Mouse (Mus musculus): ENCODE measurements around the gene Gm21976. TPM values are rescaled to one million over a fixed set of nuclear protein-coding genes. Genes with fewer than 3 reads are reported as not detected.
A peak's percentile ranks its signal among the peaks of the same experiment; 100 is the strongest.

Gm21976 gene
- polyA plus RNA-seq, 1 experiment from 2014 or later: not detected

GRCm38 (mm10) chr13:98306852-98307475, 27.3 kb downstream of the Gm21976 start:
- WGBS: 61% methylated on average over 14 of the region's 14 CpGs

GRCm38 (mm10) chr13:98308004-98308403, 28.3 kb downstream of the Gm21976 start:
- Histone ChIP-seq H3K4me2 (ENCODE audit: low read length) (no peak overlapping the region), H3K4me1 (ENCODE audit: control insufficient read depth, insufficient read depth, low read length) (no peaks in the 10 kb centered on the region), H3K4me3 (ENCODE audit: low read depth, low read length) (no peak overlapping the region), H3K36me3 (ENCODE audit: control insufficient read depth, insufficient read depth, low read length) (peaks cover 49% of the 10 kb centered on the region), H3K27me3 (replicated peaks; ENCODE audit: control insufficient read depth, insufficient read depth, low read length) (no peaks in the 10 kb centered on the region), H3K9me3 (replicated peaks; ENCODE audit: control insufficient read depth, low read length) (no peaks in the 10 kb centered on the region), H3K9ac (ENCODE audit: low read length) (no peak overlapping the region), H3K27ac (ENCODE audit: low read depth, low read length) (no peak overlapping the region)
- DNase-seq (ENCODE audit: low spot score) (no peak), ATAC-seq (no peak)
- 82% methylated on average over 5 of the region's 5 CpGs for WGBS

More at GRCm38 (mm10) chr13:98306852-98307475, 27.3 kb downstream of the Gm21976 start:
- Histone ChIP-seq H3K9me3 (replicated peaks; ENCODE audit: control insufficient read depth, low read length) (no peaks in the 10 kb centered on the region), H3K4me2 (ENCODE audit: low read length) (no peak overlapping the region), H3K36me3 (ENCODE audit: control insufficient read depth, insufficient read depth, low read length) (peaks cover 38% of the 10 kb centered on the region), H3K4me1 (ENCODE audit: control insufficient read depth, insufficient read depth, low read length) (no peaks in the 10 kb centered on the region), H3K27ac (ENCODE audit: low read depth, low read length) (peak overlapping the region; percentile 54; the same call in 1 of the 2 replicates), H3K4me3 (ENCODE audit: low read depth, low read length) (no peak overlapping the region), H3K9ac (ENCODE audit: low read length) (no peak overlapping the region), H3K27me3 (replicated peaks; ENCODE audit: control insufficient read depth, insufficient read depth, low read length) (no peaks in the 10 kb centered on the region)
- ATAC-seq (no peak), DNase-seq (ENCODE audit: low spot score) (no peak)

GRCm38 (mm10) chr13:98308724-98309123, 29.0 kb downstream of the Gm21976 start:
- no peak for DNase-seq (ENCODE audit: low spot score)
- WGBS: 89% methylated on average over 4 of the region's 4 CpGs

GRCm38 (mm10) chr13:98311597-98311996, 31.9 kb downstream of the Gm21976 start:
- H3K9ac ChIP-seq (ENCODE audit: low read length): no peak overlapping the region
- no peak overlapping the region for H3K4me2 ChIP-seq (ENCODE audit: low read length)
- H3K27me3 ChIP-seq (replicated peaks; ENCODE audit: control insufficient read depth, insufficient read depth, low read length): no peaks in the 10 kb centered on the region
- no peak overlapping the region for H3K27ac ChIP-seq (ENCODE audit: low read depth, low read length)
- no peaks in the 10 kb centered on the region for H3K9me3 ChIP-seq (replicated peaks; ENCODE audit: control insufficient read depth, low read length)
- ATAC-seq (no peak), DNase-seq (ENCODE audit: low spot score) (no peak)
- H3K4me3 ChIP-seq (ENCODE audit: low read depth, low read length): no peak overlapping the region
- 96% methylated on average over 5 of the region's 5 CpGs for WGBS
- peaks cover 14% of the 10 kb centered on the region for H3K4me1 ChIP-seq (ENCODE audit: control insufficient read depth, insufficient read depth, low read length)
- peaks cover 61% of the 10 kb centered on the region for H3K36me3 ChIP-seq (ENCODE audit: control insufficient read depth, insufficient read depth, low read length)

More at GRCm38 (mm10) chr13:98308724-98309123, 29.0 kb downstream of the Gm21976 start:
- no peaks in the 10 kb centered on the region for H3K27me3 ChIP-seq (replicated peaks; ENCODE audit: control insufficient read depth, insufficient read depth, low read length)
- no peak overlapping the region for H3K27ac ChIP-seq (ENCODE audit: low read depth, low read length)
- no peaks in the 10 kb centered on the region for H3K4me1 ChIP-seq (ENCODE audit: control insufficient read depth, insufficient read depth, low read length)
- peaks cover 56% of the 10 kb centered on the region for H3K36me3 ChIP-seq (ENCODE audit: control insufficient read depth, insufficient read depth, low read length)
- no peak overlapping the region for H3K4me2 ChIP-seq (ENCODE audit: low read length)
- ATAC-seq: no peak
- H3K4me3 ChIP-seq (ENCODE audit: low read depth, low read length): no peak overlapping the region
- H3K9me3 ChIP-seq (replicated peaks; ENCODE audit: control insufficient read depth, low read length): no peaks in the 10 kb centered on the region
- no peak overlapping the region for H3K9ac ChIP-seq (ENCODE audit: low read length)

- Histone ChIP-seq H3K4me3 (ENCODE audit: low read depth, low read length) (no peak overlapping the region), H3K36me3 (ENCODE audit: control insufficient read depth, insufficient read depth, low read length) (peaks cover 53% of the 10 kb centered on the region), H3K27ac (ENCODE audit: low read depth, low read length) (no peak overlapping the region), H3K4me1 (ENCODE audit: control insufficient read depth, insufficient read depth, low read length) (peaks cover 14% of the 10 kb centered on the region), H3K9me3 (replicated peaks; ENCODE audit: control insufficient read depth, low read length) (no peaks in the 10 kb centered on the region), H3K4me2 (ENCODE audit: low read length) (no peak overlapping the region), H3K9ac (ENCODE audit: low read length) (no peak overlapping the region), H3K27me3 (replicated peaks; ENCODE audit: control insufficient read depth, insufficient read depth, low read length) (no peaks in the 10 kb centered on the region)
- DNase-seq (ENCODE audit: low spot score) (no peak), ATAC-seq (no peak)
- 80% methylated on average over 7 of the region's 7 CpGs for WGBS
These were observed 33.9 kb downstream of the Gm21976 start for GRCm38 (mm10) chr13:98313631-98314030.

GRCm38 (mm10) chr13:98315124-98315523, 35.4 kb downstream of the Gm21976 start:
- no peak overlapping the region; the same call in 1 of the 2 replicates for H3K4me3 ChIP-seq (ENCODE audit: low read depth, low read length)
- DNase-seq (ENCODE audit: low spot score): no peak

GRCm38 (mm10) chr13:98316140-98316479, 36.4 kb downstream of the Gm21976 start:
- Histone ChIP-seq H3K4me1 (ENCODE audit: control insufficient read depth, insufficient read depth, low read length) (peaks cover 14% of the 10 kb centered on the region), H3K9ac (ENCODE audit: low read length) (peak overlapping the region; percentile 96), H3K9me3 (replicated peaks; ENCODE audit: control insufficient read depth, low read length) (no peaks in the 10 kb centered on the region), H3K27ac (ENCODE audit: low read depth, low read length) (peak overlapping the region; percentile 81), H3K27me3 (replicated peaks; ENCODE audit: control insufficient read depth, insufficient read depth, low read length) (no peaks in the 10 kb centered on the region), H3K36me3 (ENCODE audit: control insufficient read depth, insufficient read depth, low read length) (peaks cover 31% of the 10 kb centered on the region), H3K4me2 (ENCODE audit: low read length) (peak overlapping the region; percentile 58), H3K4me3 (ENCODE audit: low read depth, low read length) (peak overlapping the region; percentile 98)
- WGBS: 0% methylated on average over 16 of the region's 17 CpGs
- no peak for ATAC-seq
- DNase-seq (ENCODE audit: low spot score): no peak

More at GRCm38 (mm10) chr13:98315124-98315523, 35.4 kb downstream of the Gm21976 start:
- H3K27ac ChIP-seq (ENCODE audit: low read depth, low read length): no peak overlapping the region
- H3K4me2 ChIP-seq (ENCODE audit: low read length): peak overlapping the region; percentile 58
- H3K36me3 ChIP-seq (ENCODE audit: control insufficient read depth, insufficient read depth, low read length): peaks cover 40% of the 10 kb centered on the region
- H3K9ac ChIP-seq (ENCODE audit: low read length): no peak overlapping the region
- H3K4me1 ChIP-seq (ENCODE audit: control insufficient read depth, insufficient read depth, low read length): peaks cover 14% of the 10 kb centered on the region
- no peaks in the 10 kb centered on the region for H3K9me3 ChIP-seq (replicated peaks; ENCODE audit: control insufficient read depth, low read length)
- WGBS: 85% methylated on average over 4 of the region's 4 CpGs
- no peak for ATAC-seq
- H3K27me3 ChIP-seq (replicated peaks; ENCODE audit: control insufficient read depth, insufficient read depth, low read length): no peaks in the 10 kb centered on the region

GRCm38 (mm10) chr13:98316480-98317245, 37.0 kb downstream of the Gm21976 start, which contains the start of gene Btf3:
Gene Btf3 (minus strand): TSS chr13:98317006.
- under 1% methylated on average over 75 of the region's 90 CpGs for WGBS
- H3K36me3 ChIP-seq (ENCODE audit: control insufficient read depth, insufficient read depth, low read length): peaks cover 25% of the 10 kb centered on the region
- DNase-seq (ENCODE audit: low spot score) (peak; percentile 97), ATAC-seq (peak; percentile 96)
- no peaks in the 10 kb centered on the region for H3K9me3 ChIP-seq (replicated peaks; ENCODE audit: control insufficient read depth, low read length)
- H3K9ac ChIP-seq (ENCODE audit: low read length): peak within 1 kb of the TSS; percentile 96
- H3K27ac ChIP-seq (ENCODE audit: low read depth, low read length): peak within 1 kb of the TSS; percentile 81
- H3K4me1 ChIP-seq (ENCODE audit: control insufficient read depth, insufficient read depth, low read length): peaks cover 14% of the 10 kb centered on the region
- H3K4me3 ChIP-seq (ENCODE audit: low read depth, low read length): peak within 1 kb of the TSS; percentile 98
- peak within 1 kb of the TSS; percentile 82 for H3K4me2 ChIP-seq (ENCODE audit: low read length)
- no peaks in the 10 kb centered on the region for H3K27me3 ChIP-seq (replicated peaks; ENCODE audit: control insufficient read depth, insufficient read depth, low read length)

- ATAC-seq (0 out of 2 replicates have a peak, but pooled peaks have one; percentile 3), DNase-seq (ENCODE audit: low spot score) (no peak)
- peak overlapping the region; percentile 96 for H3K9ac ChIP-seq (ENCODE audit: low read length)
- H3K4me3 ChIP-seq (ENCODE audit: low read depth, low read length): peak overlapping the region; percentile 98
- 2% methylated on average over 16 of the region's 16 CpGs for WGBS
- peaks cover 19% of the 10 kb centered on the region for H3K36me3 ChIP-seq (ENCODE audit: control insufficient read depth, insufficient read depth, low read length)
- peak overlapping the region; percentile 82 for H3K4me2 ChIP-seq (ENCODE audit: low read length)
- no peaks in the 10 kb centered on the region for H3K27me3 ChIP-seq (replicated peaks; ENCODE audit: control insufficient read depth, insufficient read depth, low read length)
- H3K4me1 ChIP-seq (ENCODE audit: control insufficient read depth, insufficient read depth, low read length): peaks cover 14% of the 10 kb centered on the region
- H3K27ac ChIP-seq (ENCODE audit: low read depth, low read length): peak overlapping the region; percentile 81
- no peaks in the 10 kb centered on the region for H3K9me3 ChIP-seq (replicated peaks; ENCODE audit: control insufficient read depth, low read length)
These were observed 37.6 kb downstream of the Gm21976 start for GRCm38 (mm10) chr13:98317246-98317677.
